Comparison of ENCODE assay signal across 13 mouse cellular contexts in the genomic region with DNA sequence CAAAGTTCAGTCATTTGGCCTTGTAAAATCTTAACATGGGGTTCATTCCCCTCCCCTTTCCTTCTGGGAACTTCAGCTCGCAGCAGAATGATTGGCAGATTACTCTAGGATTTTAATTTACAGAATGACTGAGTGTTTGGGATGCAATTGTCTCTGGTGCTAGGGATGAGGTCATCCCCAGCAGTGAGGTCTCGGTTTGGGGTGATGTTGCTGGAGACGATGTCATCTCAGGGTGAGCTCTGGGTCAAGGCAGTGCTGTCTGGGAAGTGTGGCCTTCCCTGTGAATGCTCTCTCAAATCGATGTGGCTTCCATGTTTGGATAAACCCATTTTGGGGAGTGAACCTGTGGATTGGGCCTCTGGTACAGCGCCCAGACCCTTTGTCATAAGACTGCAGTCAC.
"Had no signal": no experiment of that assay in that cellular context is flagged by ENCODE, and none has a peak within 500 bp of the region (broad histone marks: within the 10 kb centered on the region; RNA-seq: fewer than 3 reads in every experiment).

No protein-coding gene starts in this region.

- H3K4me3 ChIP-seq: megakaryocyte, embryonic 14.5 days; midbrain, embryonic 13.5 days; midbrain, embryonic 15.5 days; neural tube, embryonic 12.5 days; stomach, embryonic 15.5 days had no signal

- ATAC-seq: midbrain, embryonic 13.5 days; midbrain, embryonic 15.5 days had no signal

- H3K36me3 ChIP-seq: midbrain, embryonic 13.5 days; midbrain, embryonic 15.5 days; neural tube, embryonic 12.5 days; stomach, embryonic 15.5 days had no signal

- DNase-seq: lung, adult 18-20 months; lung, embryonic 14.5 days; lung, postnatal 4 days; right cerebral cortex, postnatal 14 days; thymus, adult 2 months; thymus, postnatal 25 days; thymus, postnatal 4 days had no signal

- H3K27ac ChIP-seq: midbrain, embryonic 13.5 days; midbrain, embryonic 15.5 days; neural tube, embryonic 12.5 days; stomach, embryonic 15.5 days; stomach, postnatal 0 days had no signal

- H3K4me1 ChIP-seq: megakaryocyte, embryonic 14.5 days; midbrain, embryonic 15.5 days had no signal

- H3K27me3 ChIP-seq: midbrain, embryonic 13.5 days; neural tube, embryonic 12.5 days; stomach, embryonic 15.5 days had no signal
